19 mouse cellular contexts compared by ENCODE assay signal in genomic region chr5:148057433-148057832, GRCm38 (mm10).
DNase-seq lines count a peak whose midpoint lies in the region; ATAC-seq lines count a peak whose summit lies in the region.
"Had no signal": no experiment of that assay in that cellular context is flagged by ENCODE, and none has a peak within 500 bp of the region (broad histone marks: within the 10 kb centered on the region; RNA-seq: fewer than 3 reads in every experiment).

No protein-coding gene starts in this region.

- ATAC-seq in CD4-positive, CD25-positive, alpha-beta regulatory T cell, adult 4 months = no peak
- ATAC-seq: forebrain, embryonic 13.5 days; forebrain, embryonic 16.5 days; hindbrain, postnatal 0 days; inflammation-experienced regulatory T-cells, adult 6 months; intestine, embryonic 16.5 days had no signal

- DNase-seq in cerebellum, adult 18-20 months = peak; percentile 47 to 57
- no peak for DNase-seq in cerebellum, adult 11 months
- peak; percentile 80 for DNase-seq in brain, adult 2 months (ENCODE audit: low read depth, low spot score)
- DNase-seq in cerebellum, postnatal 10 days = peak; percentile 76 to 80
- DNase-seq in cerebellum, postnatal 36 days = peak; percentile 46 to 53
- no peak for DNase-seq in urinary bladder, postnatal 14 days (ENCODE audit: low spot score)
- DNase-seq: B cell, adult 2 months; gastrocnemius, postnatal 10 days; gastrocnemius, postnatal 36 days; heart, adult 2 months; heart, postnatal 14 days; heart, postnatal 4 days; kidney, adult 18-20 months had no signal

Comparison
In these comparisons a context has a peak if more than half of its experiments do, and no peak if none do; other contexts are left out.
1. DNase-seq: peak in cerebellum, adult 18-20 months (2 of 2), brain, adult 2 months (single experiment), cerebellum, postnatal 10 days (2 of 2) and cerebellum, postnatal 36 days (2 of 2); none in cerebellum, adult 11 months (single experiment) and urinary bladder, postnatal 14 days (single experiment).